Mouse (Mus musculus): Measurements from ENCODE around the gene Gm42372. TPM values are rescaled to one million over a fixed set of nuclear protein-coding genes. Genes with fewer than 3 reads are reported as not detected.

Gene Gm42372
- polyA plus RNA-seq (2014; fragmentation: Nextera tagmentation; extraction: Ambion mirVana): 1.4 and 1.8 TPM in 2 replicates

DNA sequence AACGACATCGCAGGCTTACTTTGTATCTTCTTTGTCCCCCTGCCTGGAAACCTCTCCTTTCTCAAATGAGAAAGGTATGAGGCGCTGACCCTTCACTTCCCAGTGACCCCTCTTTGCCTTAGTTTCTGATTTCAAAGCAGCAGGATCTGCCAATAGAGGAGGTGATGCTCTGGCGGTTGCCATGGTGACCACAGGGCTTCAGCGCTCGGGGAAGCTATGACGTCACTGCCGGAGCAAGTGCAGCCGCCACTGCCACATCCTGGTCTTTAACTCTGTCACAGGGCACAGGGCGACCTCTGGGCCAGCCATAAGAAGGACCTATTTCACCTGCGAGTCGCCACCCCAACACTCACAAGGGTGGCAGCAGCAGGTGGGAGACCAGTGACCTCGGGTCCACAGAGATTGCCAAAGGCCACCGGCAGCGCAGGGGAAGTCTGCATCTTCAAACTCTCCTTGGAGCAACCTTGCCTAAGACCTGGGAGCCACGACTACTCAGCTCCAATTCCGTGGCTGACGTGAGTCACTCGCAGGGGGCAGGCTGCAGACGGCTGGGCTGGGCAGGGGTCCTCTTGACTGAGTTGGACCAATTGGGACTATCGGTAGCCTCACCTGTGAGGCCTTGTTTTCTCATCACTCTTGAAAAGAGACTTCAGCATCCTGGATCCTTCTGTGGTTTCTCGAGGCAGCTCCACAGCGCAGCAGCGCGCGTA lies at the start of gene Gm42372:
TSS of gene Gm42372 (plus strand) at position 228 of the 710 bp plus-strand sequence.
- Histone ChIP-seq H3K36me3 (ENCODE audit: control insufficient read depth, insufficient read depth, low read length) (no peaks in the 10 kb centered on the region), H3K27me3 (ENCODE audit: control insufficient read depth, insufficient read depth, low read length) (no peaks in the 10 kb centered on the region), H3K27ac (ENCODE audit: low read depth, low read length) (peak within 1 kb of the TSS; percentile 57; the same call in 1 of the 2 replicates), H3K4me1 (replicated peaks; ENCODE audit: control insufficient read depth, insufficient read depth, low read length) (peaks cover 17% of the 10 kb centered on the region; the same call in 1 of the 2 replicates), H3K9me3 (ENCODE audit: control insufficient read depth, low read length) (no peaks in the 10 kb centered on the region), H3K4me3 (ENCODE audit: low read depth, low read length) (peak within 1 kb of the TSS; percentile 36), H3K9ac (ENCODE audit: low read length) (peak within 1 kb of the TSS; percentile 53), H3K4me2 (ENCODE audit: low read depth, low read length, severe bottlenecking) (peak within 1 kb of the TSS; percentile 75)
- DNase-seq (ENCODE audit: low spot score): peak; percentile 92
- ATAC-seq (replicated peaks; ENCODE audit: low FRiP score): peak; percentile 86
- WGBS: 17% methylated on average over 26 of the region's 26 CpGs

- 52% methylated on average over 4 of the region's 4 CpGs for WGBS
- no peak overlapping the region for H3K4me2 ChIP-seq (ENCODE audit: low read depth, low read length, severe bottlenecking)
- H3K36me3 ChIP-seq (ENCODE audit: control insufficient read depth, insufficient read depth, low read length): no peaks in the 10 kb centered on the region
- H3K9me3 ChIP-seq (ENCODE audit: control insufficient read depth, low read length): no peaks in the 10 kb centered on the region
- no peak overlapping the region for H3K4me3 ChIP-seq (ENCODE audit: low read depth, low read length)
- DNase-seq (ENCODE audit: low spot score): no peak
- H3K9ac ChIP-seq (ENCODE audit: low read length): no peak overlapping the region
- no peaks in the 10 kb centered on the region for H3K27me3 ChIP-seq (ENCODE audit: control insufficient read depth, insufficient read depth, low read length)
- no peak overlapping the region for H3K27ac ChIP-seq (ENCODE audit: low read depth, low read length)
- no peak for ATAC-seq (replicated peaks; ENCODE audit: low FRiP score)
- peaks cover 5% of the 10 kb centered on the region; the same call in 1 of the 2 replicates for H3K4me1 ChIP-seq (replicated peaks; ENCODE audit: control insufficient read depth, insufficient read depth, low read length)
These were observed 45.6 kb upstream of the Gm42372 start for GRCm38 (mm10) chr7:16937312-16937711.

DNA sequence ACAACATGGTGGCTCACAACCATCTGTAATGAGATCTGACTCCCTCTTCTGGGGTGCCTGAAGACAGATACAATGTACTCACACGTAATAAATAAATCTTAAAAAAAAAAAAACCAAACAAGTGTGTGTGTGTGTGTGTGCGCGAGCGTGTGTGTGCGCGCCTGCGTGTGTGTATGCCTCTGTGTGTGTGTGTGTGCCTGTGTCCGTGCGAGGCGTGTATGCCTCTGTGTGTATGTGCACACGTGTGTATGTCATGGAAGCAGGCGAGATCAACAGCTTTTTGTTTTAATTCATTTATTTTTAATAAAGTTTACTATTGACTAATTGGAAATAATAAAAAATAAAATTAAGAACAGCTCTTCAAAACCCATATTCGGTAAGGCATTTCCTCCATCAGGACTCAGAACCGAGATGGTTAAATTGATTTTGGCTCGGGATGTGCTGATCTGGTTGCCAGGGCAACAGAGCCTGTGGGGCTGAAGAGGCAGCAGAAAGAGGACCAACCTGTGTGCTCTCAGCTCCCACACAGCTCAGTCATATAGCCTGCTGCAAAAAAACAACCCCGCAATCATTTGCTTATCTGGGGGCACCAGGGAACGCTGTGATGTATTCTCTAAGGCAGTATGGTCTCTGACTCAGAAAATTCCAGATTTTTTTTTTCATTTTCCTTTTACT lies 44.6 kb upstream of the Gm42372 start:
- peaks cover 9% of the 10 kb centered on the region; the same call in 1 of the 2 replicates for H3K4me1 ChIP-seq (replicated peaks; ENCODE audit: control insufficient read depth, insufficient read depth, low read length)
- H3K36me3 ChIP-seq (ENCODE audit: control insufficient read depth, insufficient read depth, low read length): no peaks in the 10 kb centered on the region
- DNase-seq (ENCODE audit: low spot score) (no peak), ATAC-seq (replicated peaks; ENCODE audit: low FRiP score) (peak; percentile 51; the same call in 1 of the 2 replicates)
- no peak overlapping the region for H3K4me3 ChIP-seq (ENCODE audit: low read depth, low read length)
- H3K4me2 ChIP-seq (ENCODE audit: low read depth, low read length, severe bottlenecking): no peak overlapping the region
- H3K9ac ChIP-seq (ENCODE audit: low read length): no peak overlapping the region
- no peaks in the 10 kb centered on the region for H3K27me3 ChIP-seq (ENCODE audit: control insufficient read depth, insufficient read depth, low read length)
- H3K9me3 ChIP-seq (ENCODE audit: control insufficient read depth, low read length): no peaks in the 10 kb centered on the region
- H3K27ac ChIP-seq (ENCODE audit: low read depth, low read length): 0 out of 2 replicates have a peak overlapping the region, but pooled peaks have one; percentile 25
- WGBS: 70% methylated on average over 17 of the region's 17 CpGs

DNA sequence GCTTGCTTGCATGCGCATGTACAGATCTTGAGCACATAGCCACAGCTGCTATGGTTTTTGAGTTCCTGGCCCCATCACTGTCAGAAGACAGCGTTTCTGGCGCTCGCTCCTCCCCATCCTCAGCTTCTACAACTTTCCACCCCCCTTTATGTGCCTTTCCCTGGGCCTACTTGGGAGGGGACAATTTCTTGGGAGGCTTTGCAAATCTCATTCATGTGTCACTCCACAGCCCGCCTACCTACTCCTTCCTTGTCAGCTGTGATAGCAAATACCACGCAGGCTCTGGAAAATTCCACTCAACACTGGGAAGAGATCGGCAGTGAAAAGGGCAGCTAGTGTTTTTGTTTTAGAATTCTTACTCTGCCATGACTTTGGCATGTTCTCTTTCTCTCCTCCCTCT lies 42.6 kb upstream of the Gm42372 start:
- Histone ChIP-seq H3K9ac (ENCODE audit: low read length) (no peak overlapping the region), H3K9me3 (ENCODE audit: control insufficient read depth, low read length) (no peaks in the 10 kb centered on the region), H3K27me3 (ENCODE audit: control insufficient read depth, insufficient read depth, low read length) (peaks cover 3% of the 10 kb centered on the region), H3K4me3 (ENCODE audit: low read depth, low read length) (no peak overlapping the region), H3K4me2 (ENCODE audit: low read depth, low read length, severe bottlenecking) (no peak overlapping the region), H3K36me3 (ENCODE audit: control insufficient read depth, insufficient read depth, low read length) (no peaks in the 10 kb centered on the region), H3K27ac (ENCODE audit: low read depth, low read length) (no peak overlapping the region), H3K4me1 (replicated peaks; ENCODE audit: control insufficient read depth, insufficient read depth, low read length) (peaks cover 11% of the 10 kb centered on the region; the same call in 1 of the 2 replicates)
- ATAC-seq (replicated peaks; ENCODE audit: low FRiP score) (no peak), DNase-seq (ENCODE audit: low spot score) (no peak)
- WGBS: 57% methylated on average over 7 of the region's 7 CpGs

DNA sequence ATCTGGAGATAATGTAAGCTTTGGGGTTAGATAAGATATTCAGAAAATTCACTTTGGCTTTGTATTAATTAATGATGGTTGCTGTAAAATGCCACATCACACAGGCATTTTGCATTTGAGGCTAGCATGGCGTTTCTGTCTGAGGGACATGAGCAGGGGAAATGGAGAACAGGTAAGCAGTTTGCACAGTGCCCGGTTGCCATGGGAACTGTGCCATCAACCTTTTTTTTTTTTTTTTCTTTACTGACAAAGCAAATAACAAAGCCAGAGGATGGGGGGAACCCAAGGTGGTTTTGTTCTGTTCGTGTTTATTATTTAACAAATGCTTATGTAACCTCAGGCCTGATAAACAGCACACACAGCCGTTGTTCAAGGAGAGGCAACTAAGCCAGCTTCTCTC lies 40.0 kb upstream of the Gm42372 start:
- Histone ChIP-seq H3K4me1 (replicated peaks; ENCODE audit: control insufficient read depth, insufficient read depth, low read length) (peaks cover 19% of the 10 kb centered on the region), H3K27me3 (ENCODE audit: control insufficient read depth, insufficient read depth, low read length) (peaks cover 29% of the 10 kb centered on the region), H3K36me3 (ENCODE audit: control insufficient read depth, insufficient read depth, low read length) (no peaks in the 10 kb centered on the region), H3K9ac (ENCODE audit: low read length) (no peak overlapping the region), H3K27ac (ENCODE audit: low read depth, low read length) (peak overlapping the region; percentile 20; the same call in 1 of the 2 replicates), H3K9me3 (ENCODE audit: control insufficient read depth, low read length) (no peaks in the 10 kb centered on the region), H3K4me2 (ENCODE audit: low read depth, low read length, severe bottlenecking) (no peak overlapping the region), H3K4me3 (ENCODE audit: low read depth, low read length) (no peak overlapping the region)
- DNase-seq (ENCODE audit: low spot score): no peak
- no peak for ATAC-seq (replicated peaks; ENCODE audit: low FRiP score)
- 60% methylated on average over 4 of the region's 4 CpGs for WGBS

DNA sequence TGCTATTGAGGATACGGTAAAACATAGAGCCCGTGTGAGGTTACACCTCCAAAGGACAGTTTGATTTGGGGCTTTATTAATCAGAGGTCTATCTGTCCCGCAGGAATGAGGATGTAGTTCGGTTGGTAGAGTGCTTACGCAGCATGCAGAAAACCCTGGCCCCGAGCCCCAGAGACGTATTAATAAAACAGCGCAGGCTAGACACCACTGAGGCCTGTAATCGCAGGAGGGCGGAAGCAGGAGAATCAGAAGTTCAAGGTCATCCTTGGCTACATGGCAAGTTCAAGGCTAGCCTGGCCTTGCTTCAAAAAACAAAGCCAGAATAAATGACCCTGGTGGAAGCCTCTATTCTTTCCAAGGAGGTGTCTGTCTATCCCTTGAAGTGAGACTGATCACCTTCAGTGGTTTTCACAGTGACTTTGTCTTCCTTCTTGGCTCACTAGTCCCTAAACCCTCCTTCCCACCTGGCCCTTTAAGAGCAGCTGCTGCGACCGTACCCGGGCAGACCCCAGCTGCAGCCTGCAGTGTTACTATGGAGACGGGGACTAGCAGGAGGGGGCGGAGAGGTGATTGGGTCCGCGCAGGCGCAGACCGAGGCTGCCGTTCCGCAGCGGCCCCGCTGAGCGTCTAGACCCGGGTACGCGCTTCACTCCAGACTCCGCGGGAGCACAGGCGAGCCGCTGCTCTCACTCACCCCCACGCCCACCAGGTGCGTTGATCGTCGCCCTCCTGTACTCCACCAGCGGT lies 38.7 kb upstream of the Gm42372 start, which contains the start of gene Pnmal2:
TSS of gene Pnmal2 (plus strand) at position 622 of the 747 bp plus-strand sequence.
- peak within 1 kb of the TSS; percentile 78 for H3K9ac ChIP-seq (ENCODE audit: low read length)
- peaks cover 22% of the 10 kb centered on the region for H3K4me1 ChIP-seq (replicated peaks; ENCODE audit: control insufficient read depth, insufficient read depth, low read length)
- no peaks in the 10 kb centered on the region for H3K36me3 ChIP-seq (ENCODE audit: control insufficient read depth, insufficient read depth, low read length)
- H3K27ac ChIP-seq (ENCODE audit: low read depth, low read length): peak within 1 kb of the TSS; percentile 15; the same call in 1 of the 2 replicates
- ATAC-seq (replicated peaks; ENCODE audit: low FRiP score) (peak; percentile 91), DNase-seq (ENCODE audit: low spot score) (peak; percentile 95)
- peak within 1 kb of the TSS; percentile 61 for H3K4me3 ChIP-seq (ENCODE audit: low read depth, low read length)
- H3K27me3 ChIP-seq (ENCODE audit: control insufficient read depth, insufficient read depth, low read length): peaks cover 43% of the 10 kb centered on the region
- 15% methylated on average over 36 of the region's 36 CpGs for WGBS
- peak within 1 kb of the TSS; percentile 91 for H3K4me2 ChIP-seq (ENCODE audit: low read depth, low read length, severe bottlenecking)
- H3K9me3 ChIP-seq (ENCODE audit: control insufficient read depth, low read length): no peaks in the 10 kb centered on the region

- peak overlapping the region; percentile 91 for H3K4me2 ChIP-seq (ENCODE audit: low read depth, low read length, severe bottlenecking)
- peak overlapping the region; percentile 61 for H3K4me3 ChIP-seq (ENCODE audit: low read depth, low read length)
- DNase-seq (ENCODE audit: low spot score) (no peak), ATAC-seq (replicated peaks; ENCODE audit: low FRiP score) (no peak)
- H3K4me1 ChIP-seq (replicated peaks; ENCODE audit: control insufficient read depth, insufficient read depth, low read length): peaks cover 24% of the 10 kb centered on the region
- peak overlapping the region; percentile 78 for H3K9ac ChIP-seq (ENCODE audit: low read length)
- under 1% methylated on average over 22 of the region's 22 CpGs for WGBS
- H3K36me3 ChIP-seq (ENCODE audit: control insufficient read depth, insufficient read depth, low read length): no peaks in the 10 kb centered on the region
- H3K27me3 ChIP-seq (ENCODE audit: control insufficient read depth, insufficient read depth, low read length): peaks cover 45% of the 10 kb centered on the region
- no peaks in the 10 kb centered on the region for H3K9me3 ChIP-seq (ENCODE audit: control insufficient read depth, low read length)
- H3K27ac ChIP-seq (ENCODE audit: low read depth, low read length): peak overlapping the region; percentile 15; the same call in 1 of the 2 replicates
These were observed 38.0 kb upstream of the Gm42372 start for GRCm38 (mm10) chr7:16944808-16945315.

- Histone ChIP-seq H3K9me3 (ENCODE audit: control insufficient read depth, low read length) (no peaks in the 10 kb centered on the region), H3K36me3 (ENCODE audit: control insufficient read depth, insufficient read depth, low read length) (no peaks in the 10 kb centered on the region), H3K4me3 (ENCODE audit: low read depth, low read length) (peak overlapping the region; percentile 61), H3K4me2 (ENCODE audit: low read depth, low read length, severe bottlenecking) (peak overlapping the region; percentile 91), H3K27me3 (ENCODE audit: control insufficient read depth, insufficient read depth, low read length) (peaks cover 46% of the 10 kb centered on the region), H3K4me1 (replicated peaks; ENCODE audit: control insufficient read depth, insufficient read depth, low read length) (peaks cover 22% of the 10 kb centered on the region), H3K27ac (ENCODE audit: low read depth, low read length) (no peak overlapping the region), H3K9ac (ENCODE audit: low read length) (peak overlapping the region; percentile 78)
- DNase-seq (ENCODE audit: low spot score) (no peak), ATAC-seq (replicated peaks; ENCODE audit: low FRiP score) (no peak)
- 11% methylated on average over 17 of the region's 17 CpGs for WGBS
These were observed 37.5 kb upstream of the Gm42372 start for GRCm38 (mm10) chr7:16945419-16945818.
